Mouse (Mus musculus) megakaryocyte progenitor cell, adult 5-6 weeks (primary cell): ENCODE data around the gene Fut2. TPM values are rescaled to one million over a fixed set of nuclear protein-coding genes. Genes with fewer than 3 reads are reported as not detected.
"Not testable (repeated sequence)": the region's sequence is repeated elsewhere in the genome, so short reads cannot be mapped to it uniquely, and the experiment has no call there.

Source experiments
- ATAC-seq: replicated peaks from 2 replicates; pipeline ENCODE4 v1.8.0; 2016; ENCODE audit warnings: mild to moderate bottlenecking, moderate TSS enrichment, inconsistent platforms; ENCODE audit not compliant: poor library complexity
- total RNA-seq, 2 experiments: library from RNA; stranded (forward) in 1 of 2; stranded (reverse) in 1 of 2; fragments of 157-497, 149-512 nt in 1 of 2; fragments of 200-1000 nt in 1 of 2; gene quantifications; 2 replicates each; pipeline versions ENCODE4 v1.2.3 to v1.2.4; 2015 to 2017

Fut2 gene
- total RNA-seq, 2 experiments from 2014 or later: not detected

DNA sequence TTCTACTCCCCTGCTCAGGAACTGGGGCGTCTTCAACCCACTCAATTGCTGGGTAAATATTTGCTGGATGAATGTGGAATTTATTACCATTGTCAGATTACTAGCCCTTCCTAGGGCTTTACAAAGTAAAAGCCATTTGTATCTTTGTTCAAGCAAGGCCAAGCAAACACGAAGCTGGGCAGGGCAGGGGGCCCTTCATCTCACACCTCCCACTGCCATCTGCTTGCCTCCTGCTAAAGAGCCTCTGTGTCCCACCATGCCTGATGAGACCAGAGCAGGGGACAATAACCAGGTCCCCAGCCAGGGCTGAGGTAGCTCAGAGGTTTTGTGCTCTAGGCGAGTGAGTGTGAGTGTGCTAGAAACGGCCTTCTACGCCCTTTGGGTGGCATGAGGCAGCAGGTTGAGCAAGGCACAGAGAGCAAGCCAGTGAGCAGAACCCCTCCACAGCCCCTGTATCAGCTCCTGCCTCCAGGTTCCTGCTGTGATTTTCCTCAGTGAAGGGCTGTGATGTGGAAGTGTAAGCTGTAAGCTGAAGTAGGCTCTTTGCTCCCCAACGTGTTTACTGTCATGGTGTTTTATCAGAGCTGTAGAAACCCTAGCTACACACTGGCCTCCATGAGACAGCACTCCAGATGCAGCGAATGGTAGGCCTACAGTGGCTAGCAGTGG lies 11.6 kb upstream of the Fut2 start:
- ATAC-seq: no peak

DNA sequence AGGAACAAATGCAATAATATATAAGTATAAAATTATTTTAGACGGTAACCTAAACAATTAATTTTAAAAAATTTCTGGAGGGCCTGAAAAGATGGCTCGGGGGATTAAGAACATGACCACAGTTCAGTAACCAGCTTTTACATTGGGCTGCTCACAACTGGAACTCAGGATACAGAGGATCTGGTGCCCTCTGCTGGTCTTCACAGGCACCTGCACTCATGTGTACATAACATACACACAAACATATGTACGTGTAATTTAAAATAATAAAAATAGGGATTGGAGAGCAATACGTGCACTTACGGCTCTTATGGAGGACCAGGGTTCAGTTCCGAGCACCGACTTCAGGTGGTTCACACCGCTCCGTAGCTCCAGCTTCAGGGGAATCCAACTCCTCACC lies 2.7 kb upstream of the Fut2 start:
- ATAC-seq: no peak

DNA sequence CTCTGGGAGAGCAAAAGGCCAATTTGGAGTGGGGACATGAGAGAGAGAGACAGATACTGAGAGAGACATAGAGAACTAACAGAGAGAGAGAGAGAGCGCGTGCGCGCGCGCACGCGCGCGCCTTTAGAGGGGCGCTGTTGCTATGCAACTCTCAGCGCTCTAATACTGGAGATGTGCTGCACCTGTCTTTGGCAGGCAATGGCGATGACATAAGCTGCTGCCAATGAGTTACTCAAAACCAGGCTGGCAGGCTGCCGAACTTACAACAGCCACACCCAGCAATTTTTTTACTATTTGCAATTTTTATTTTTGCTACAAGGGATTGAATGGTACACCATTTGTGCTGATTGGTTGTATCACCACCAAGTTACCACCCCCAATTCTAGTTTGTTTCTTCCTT lies 1.6 kb upstream of the Fut2 start:
- ATAC-seq: no peak

DNA sequence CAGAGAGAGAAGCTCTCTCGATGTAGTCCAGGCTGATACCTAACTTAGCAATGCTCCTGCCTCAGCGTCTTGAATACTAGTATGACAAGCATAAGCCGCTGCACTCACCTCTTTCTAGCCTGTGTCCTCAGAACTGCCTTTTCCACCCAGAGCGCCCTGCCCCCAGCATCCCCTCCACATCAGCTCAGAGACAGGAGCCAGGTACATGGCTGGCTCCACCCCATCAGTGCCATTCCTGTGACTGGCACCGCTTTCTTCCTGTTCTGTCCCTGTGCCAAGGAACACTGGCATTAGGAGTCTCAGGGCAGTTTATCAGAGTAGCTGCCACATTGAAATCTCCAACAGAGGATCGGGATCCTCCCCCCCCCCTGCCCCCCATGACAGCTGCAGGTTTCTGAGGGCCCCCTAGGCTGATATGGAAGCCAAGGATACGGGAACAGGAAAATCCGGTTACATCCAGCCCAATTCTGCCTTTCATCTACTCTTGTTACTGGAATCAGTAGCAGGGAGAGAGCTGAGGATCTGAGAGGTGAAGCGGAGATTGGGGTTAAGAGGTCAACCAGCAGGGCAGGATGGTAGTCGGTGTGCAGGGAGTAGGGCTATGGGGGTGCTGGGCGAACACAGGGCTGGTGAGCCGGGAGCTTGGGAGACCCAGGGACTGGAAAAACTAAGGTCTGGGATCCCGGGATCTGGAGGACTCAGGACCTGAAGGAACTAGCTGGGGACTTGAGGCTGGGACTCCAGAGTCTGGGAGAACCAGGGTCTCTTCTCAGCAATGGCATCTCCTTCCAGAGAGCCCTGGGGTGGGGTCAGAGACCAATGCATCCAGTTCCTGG lies 673 bp downstream of the Fut2 start:
- ATAC-seq: no peak

DNA sequence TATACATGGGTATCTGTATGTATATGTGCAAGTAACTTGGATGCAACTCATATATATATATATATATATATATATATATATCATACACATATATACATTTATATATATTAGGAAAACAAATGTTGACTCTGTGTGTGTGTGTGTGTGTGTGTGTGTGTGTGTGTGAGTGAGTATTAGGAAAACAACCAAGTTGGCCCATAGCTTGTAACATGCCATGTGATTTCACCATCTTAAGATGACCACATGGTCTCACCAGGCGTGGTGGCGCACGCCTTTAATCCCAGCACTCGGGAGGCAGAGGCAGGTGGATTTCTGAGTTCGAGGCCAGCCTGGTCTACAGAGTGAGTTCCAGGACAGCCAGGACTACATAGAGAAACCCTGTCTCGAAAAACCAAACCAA lies 4.5 kb downstream of the Fut2 start:
- ATAC-seq: peak; percentile 51; the same call in 1 of the 2 replicates

DNA sequence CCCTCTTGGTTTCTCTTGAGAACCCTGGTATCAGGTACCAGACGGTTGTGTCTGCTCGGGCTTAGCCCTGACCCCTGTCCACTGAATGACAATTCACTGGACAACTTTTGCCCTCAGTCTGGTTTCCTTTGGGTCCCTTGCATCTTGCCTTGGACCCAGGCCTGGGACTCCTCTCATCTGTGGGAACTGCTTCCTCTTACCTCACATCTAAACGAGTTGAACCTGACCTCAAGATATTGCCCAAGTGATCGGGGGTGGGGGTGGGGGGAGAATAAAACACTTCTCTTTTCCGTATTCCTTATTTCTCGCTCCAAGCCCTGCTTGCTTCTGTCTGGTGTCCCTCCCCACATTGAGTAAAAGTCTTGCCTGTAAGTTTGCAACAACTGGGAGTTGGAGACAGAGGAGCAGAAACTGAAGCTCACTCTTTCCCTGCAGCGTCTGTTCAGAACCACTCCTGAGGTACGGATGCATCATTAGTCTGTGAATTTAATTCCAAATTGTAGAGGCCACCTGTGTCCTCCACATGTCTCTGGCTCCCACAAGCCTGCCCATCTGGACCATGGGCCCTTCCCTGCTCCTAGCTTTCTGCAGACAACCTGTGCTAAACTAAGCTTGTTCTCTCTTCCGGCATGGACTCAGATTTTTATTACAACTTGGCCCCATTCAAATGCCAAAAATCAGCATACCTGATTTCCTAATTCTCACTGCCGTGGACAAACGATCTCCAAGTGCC lies 5.3 kb downstream of the Fut2 start:
- ATAC-seq: peak; percentile 97

DNA sequence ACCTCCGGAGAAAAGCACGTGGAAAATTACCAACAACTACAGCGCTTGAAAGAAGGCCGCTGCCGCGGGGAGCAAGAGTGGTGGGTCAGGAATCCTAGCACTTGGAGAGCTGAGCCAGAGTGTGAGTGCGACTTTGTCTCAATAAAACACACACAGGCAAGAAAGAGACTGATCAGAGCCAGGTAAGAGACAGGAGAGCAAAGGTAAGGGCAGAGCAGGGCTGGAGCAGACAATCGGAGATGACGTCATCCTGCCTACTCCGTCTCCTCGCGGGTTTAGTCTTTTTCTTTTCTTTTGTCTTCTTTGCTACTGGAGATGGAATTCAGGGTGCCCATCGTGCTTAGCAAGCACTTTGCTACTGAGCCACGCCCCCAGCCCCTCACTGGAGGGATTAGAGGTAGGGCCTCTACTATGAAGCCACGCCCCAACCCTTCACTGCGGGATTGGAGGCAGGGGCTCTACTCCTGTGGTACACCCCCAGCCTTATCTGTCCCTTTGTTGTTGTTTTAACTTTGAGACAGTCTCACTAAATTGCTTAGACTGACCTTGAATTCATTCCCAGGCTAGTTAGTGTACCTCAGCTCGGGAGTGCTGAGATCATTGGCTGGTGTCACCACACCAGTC lies 11.7 kb downstream of the Fut2 start:
- ATAC-seq: no peak

DNA sequence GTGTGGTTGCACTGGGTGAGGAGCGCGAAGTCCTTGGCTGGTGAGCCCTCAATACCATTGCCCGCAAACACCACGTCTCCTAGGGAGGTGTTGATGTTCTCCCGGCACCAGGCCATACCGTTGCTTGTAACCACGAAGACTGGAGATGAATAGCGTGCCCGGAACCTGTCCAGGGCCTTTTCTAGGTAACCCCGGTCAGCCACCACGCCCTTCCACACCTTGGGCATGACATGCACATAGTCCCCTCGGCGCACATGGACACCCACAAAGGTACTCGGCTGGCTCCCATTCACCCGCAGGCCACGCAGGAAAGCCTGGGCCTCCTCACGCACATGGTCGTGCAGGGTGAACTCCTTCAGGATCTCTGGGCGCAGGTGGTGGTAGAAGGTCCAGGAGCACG lies 15.7 kb downstream of the Fut2 start:
- not testable (repeated sequence) for ATAC-seq

DNA sequence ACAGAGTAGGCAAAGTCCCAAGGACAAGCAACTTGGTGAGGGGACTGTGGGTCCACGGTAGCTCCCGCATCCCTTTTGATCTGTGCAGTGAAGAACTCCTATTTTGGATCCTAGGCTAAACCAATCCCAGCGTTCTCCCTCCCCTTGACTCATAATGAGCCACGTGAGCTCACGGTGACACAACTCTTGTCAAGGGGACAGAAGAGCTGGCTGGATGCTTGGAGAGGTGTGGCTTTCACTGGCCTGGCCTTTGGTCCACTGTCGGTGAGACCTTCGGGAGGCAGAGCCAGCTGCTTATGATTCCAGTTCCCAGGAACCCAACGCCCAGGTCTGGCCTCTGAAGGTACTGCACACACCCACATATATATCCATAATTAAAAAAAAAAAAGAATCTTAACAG lies 16.8 kb downstream of the Fut2 start:
- no peak for ATAC-seq

DNA sequence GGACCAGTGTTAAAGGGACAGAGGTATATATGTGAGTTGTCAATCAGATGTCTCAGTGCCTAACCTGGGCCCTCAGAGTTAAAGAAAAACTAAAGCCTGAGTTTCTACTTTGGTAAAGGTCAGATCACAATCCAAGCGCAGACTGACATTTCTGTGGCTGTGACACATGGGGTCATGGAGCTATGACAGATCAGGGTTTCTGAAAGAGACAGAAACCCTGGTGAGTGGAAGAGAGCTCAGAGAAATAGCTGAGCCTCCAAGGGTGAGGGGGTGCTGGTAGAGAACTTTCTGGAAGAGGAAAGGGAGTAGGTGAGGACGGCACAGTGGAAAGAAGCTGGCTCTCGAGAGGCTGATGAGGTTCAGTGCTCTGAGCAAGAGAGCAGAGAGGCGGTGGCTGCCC lies 19.5 kb downstream of the Fut2 start:
- ATAC-seq: no peak

DNA sequence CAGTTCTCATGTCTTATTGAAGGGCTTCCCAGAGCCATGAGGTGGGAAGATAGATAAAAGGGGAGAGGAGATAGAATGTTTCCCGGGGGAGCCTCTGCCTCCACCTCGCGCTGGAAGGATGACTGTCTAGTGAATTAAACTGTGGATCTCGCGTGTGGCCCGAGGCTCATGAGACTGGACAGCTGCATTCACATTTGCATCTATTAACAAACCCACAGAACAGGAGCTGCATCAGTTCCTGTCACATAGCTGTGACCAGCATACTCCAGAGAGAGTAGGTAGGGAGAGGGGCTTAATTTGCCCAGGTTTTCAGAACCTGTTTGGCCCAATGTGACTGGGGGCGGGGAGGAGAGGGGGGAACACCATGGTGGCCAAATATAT lies 20.6 kb downstream of the Fut2 start:
- ATAC-seq: no peak

DNA sequence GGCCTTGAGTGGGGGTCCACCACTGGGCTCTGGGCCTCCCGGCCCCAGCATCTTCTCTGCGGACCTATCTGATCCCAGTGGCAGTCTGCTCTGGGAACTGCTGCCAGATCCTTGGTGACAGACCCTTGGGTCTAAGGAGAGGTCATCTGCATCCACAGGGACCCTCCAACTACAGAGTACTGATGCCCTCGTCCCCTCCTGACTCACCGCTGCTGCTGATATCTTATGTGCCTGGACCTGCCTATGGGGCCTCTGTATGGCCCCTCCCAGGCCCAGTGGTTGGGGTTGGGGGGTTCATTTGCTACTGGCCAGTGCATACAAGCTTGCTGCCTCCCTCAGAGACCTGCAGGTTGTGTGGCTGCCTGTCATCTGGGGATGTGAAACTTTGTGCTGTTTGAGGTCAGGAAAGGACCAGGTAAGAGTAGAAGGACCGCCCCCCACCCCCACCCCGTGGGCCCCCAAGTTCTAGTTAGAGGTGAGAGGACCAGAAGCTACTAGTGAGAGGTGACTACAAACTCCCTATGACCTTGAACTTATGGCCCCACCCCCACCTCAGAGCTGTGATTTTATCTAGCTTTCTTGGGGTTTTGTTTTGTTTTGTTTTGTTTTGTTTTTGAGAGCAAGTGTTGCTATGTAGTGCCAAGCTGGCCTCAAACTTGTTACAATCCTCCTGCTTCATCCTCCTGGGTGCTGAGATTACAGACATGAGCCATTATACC lies 21.2 kb downstream of the Fut2 start:
- no peak for ATAC-seq

DNA sequence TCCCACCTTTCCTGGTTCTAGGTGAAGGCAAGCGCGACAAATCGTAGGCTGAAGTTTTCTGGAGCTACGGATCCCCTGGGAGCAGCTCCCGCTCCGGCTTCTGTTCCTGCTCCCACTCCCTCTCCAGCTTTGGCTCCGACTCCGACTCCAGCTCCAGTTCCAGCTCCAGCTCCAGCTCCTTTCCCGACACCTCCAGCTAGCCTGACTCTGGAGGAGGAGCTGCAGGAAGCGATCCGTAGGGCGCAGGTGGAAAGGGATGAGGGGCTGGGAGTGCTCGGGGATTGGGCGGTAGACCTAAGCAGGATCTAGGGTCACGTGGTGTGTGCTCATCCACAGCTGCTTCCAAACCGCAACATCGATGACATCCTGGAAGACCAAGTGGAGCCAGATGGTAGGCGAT lies 22.0 kb downstream of the Fut2 start:
- ATAC-seq: no peak

DNA sequence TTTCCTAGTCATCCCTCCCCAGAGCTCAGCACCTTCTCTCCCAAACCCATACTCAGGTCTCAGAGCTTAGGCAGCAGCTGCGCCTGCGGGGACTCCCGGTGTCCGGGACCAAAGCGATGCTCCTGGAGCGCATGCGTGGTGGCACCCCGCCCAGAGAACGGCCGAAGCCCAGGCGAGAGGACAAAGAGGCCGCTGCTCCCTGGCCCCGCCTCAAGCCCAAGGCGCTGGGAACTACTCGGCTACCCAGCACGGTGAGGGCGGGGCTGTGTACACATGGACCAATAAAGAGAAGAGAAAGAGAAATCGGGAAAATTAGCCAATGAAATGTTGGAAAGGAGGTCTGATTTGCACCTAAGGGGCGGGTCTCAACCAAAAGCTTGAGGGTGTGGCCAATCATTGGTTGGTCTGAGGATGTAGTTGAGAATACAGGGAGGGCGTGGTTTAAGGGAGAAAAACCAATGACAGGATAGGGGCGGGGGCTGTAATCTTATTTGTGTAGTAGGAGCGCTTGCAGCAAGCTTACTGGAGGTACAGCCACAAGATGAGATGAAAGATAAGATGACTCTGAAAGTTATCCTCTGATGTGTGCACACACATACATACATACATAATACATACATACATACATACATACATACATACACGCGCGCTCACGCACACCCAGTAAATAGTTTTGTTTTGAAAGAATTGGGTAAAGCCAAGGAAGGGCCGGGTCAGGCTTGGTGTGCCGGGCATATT lies 22.6 kb downstream of the Fut2 start:
- ATAC-seq: peak; percentile 92

DNA sequence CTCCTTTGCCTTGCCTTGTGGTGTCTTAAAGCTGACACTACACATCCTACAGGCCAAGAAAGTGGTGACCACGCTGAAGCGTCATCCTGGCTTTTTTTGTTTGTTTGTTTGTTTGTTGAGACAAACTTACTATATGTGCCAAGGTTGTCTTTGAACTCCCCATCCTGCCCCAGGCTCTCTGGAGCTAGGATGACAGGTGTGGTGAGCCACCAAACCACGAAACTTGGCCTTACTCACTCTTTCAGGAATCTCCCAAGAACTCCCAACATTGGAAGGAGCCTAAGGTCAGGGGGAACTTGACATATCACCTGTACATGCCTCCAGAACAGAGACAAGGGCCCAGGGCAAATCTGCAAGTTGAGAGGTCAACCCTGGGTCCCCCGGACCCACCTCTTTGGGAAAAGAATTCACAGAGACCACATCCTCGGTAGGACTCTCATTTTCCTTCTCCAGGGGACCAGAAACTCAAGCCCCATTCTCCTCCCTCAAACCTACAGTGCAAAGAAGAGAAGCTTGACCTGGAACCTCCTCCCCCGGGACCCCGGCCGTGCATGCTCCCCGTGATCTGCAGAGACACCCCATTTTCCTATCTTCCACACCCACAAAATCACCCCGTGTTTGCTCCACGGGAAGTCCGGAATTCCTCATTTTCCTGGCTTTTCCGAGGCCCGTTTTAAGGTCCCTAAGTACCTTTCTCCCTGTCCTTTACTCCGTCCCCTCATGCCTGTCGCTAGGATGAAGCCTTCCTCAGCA lies 23.5 kb downstream of the Fut2 start:
- ATAC-seq: no peak

DNA sequence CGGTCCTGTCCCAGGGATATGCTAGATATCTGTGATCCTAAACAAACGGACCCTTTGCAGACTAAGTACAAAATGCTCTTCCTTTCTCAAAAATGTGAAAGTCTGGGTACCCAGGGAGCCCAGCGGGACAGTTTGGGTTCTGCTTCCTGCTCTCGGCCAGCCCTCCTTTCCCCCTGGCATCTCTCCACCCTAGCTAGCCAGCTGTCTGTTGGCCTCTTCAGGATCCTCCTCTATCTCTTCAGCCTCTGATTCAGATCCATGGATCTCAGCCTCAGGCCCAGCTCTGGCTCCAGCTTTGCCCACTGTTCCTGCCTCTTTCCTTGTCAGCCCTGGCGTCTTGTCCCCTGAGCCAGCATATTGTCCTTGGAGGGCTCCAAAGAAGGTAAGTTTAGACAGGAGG lies 24.1 kb downstream of the Fut2 start:
- no peak for ATAC-seq

DNA sequence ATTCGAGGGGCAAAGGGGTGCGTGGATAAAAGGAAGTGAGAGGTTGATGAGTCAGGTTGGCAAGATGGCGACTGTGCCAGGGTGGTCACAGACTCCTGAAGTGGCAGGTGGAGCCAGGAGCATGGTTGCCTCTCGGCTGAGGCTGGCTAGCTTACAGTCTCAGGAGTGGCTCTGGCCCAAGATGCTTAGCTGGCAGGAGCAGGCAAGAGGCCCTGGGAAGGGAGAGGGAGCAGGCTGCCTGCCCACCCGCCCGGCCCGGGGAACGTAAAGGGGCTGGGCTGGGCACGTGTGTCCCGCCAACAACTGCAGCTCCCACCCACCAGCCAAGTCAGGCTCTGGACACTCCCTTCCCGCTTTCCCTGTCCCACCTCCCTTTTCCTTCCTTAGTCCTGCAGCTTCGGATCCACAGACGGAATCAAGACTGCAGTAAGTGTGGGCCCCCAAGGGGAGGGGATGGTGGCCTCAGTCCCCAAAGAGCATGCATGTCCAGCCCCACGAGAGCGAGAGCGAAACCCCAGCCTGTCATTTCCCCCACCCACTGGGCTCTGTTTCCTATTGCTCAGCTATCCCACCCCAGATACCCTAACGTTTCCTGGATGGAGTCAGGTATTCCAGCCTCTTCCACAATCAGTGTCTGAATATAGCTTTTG lies 24.7 kb downstream of the Fut2 start:
- no peak for ATAC-seq

DNA sequence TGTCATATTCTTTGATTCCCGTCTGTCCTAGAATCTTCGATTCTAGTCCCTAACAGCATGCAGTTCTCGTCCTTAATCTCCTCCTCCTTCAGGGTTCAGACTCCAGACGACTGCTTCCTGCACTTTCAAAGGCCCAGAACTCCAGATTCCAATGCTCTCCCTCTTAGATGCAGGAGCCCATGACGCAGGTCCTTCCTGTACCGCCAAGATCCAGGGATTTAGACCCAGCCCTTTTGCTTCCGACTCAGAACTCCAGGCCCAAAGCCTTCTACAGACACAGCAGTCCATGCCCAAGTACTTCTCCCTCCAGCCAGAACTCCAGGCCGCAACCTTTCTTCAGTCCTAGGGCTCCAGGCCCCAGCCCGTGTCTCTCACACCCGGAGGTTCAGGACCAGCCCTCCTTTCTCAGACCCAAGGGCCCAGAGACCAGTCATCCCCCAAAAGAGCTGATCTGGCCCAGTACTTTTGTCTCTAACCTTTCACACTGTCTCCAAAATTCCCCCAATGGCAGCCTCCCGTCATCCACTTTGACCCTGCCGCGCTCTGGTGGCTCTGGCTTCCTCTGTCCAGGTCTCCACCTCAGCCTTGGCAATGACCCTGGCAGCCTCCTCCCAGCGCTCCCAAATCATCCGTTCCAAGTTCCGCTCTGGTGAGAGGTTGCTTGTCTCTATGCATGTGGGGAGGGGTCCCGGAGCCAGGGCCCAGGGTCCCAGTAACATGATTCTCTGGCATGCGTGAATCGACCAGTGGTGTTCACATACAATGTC lies 25.8 kb downstream of the Fut2 start:
- no peak for ATAC-seq
